Mouse (Mus musculus): ENCODE data around the gene Tdrd1. TPM values are rescaled to one million over a fixed set of nuclear protein-coding genes. Genes with fewer than 3 reads are reported as not detected.
A peak's percentile ranks its signal among the peaks of the same experiment; 100 is the strongest.

The Tdrd1 gene
- polyA plus RNA-seq, 1 experiment = 67.1 TPM

DNA sequence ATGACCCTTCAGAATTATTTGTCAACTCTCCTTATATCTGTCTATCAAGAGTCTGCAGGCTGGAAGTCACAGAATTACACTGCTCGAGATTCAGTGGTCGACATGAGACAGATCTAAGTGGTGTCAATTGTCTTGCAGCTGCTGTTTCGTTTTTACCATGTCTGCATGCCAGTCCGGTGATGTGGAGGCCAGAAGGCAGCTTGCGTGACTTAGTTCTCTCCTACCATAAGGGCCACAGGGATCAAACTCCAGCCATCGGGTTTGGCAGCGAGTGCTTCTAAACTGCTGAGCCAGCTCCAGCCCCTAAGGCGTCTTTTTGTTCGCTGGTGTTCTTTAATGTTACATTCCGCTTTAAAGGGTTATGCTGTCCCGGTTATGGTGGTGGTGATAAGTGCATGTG lies 2.3 kb downstream of the Tdrd1 start:
- Histone ChIP-seq H3K4me1 (ENCODE audit: control insufficient read depth, insufficient read depth, low read length) (peaks cover 8% of the 10 kb centered on the region), H3K27me3 (ENCODE audit: control insufficient read depth, insufficient read depth, low read length) (no peaks in the 10 kb centered on the region), H3K4me3 (ENCODE audit: control insufficient read depth, low read depth, low read length) (peak overlapping the region; percentile 14; the same call in 1 of the 2 replicates), H3K36me3 (ENCODE audit: control insufficient read depth, insufficient read depth, low read length) (peaks cover 1% of the 10 kb centered on the region; the same call in 1 of the 2 replicates), H3K27ac (ENCODE audit: control insufficient read depth, insufficient read depth, low read depth, low read length) (no peak overlapping the region)
- TF ChIP-seq CTCF (IDR thresholded peaks at IDR 0.05; ENCODE audit: control insufficient read depth, insufficient read depth, insufficient replicate concordance, low read depth, low read length) = no peak
- no peak for TF ChIP-seq POLR2A (IDR thresholded peaks at IDR 0.05; ENCODE audit: control insufficient read depth, low read depth, low read length)

DNA sequence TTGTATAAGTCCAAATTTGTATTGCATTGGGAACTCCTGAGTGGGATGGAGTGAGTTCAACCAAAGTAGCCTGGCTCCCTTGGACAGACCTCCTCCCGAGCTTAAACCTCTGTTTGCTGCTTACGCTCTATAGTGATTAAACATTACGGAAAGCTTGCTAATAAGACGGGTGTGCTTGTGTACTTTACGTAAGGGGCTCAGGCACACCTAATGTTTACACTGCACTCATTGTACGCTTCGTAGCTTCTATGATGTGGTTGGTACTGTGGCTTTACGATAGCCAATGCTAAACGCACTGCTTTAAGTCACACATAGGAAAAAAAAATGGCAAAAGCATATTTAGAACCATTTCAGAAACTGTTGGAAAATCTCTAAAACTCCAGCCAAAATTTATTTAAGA lies 3.3 kb downstream of the Tdrd1 start:
- TF ChIP-seq CTCF (IDR thresholded peaks at IDR 0.05; ENCODE audit: control insufficient read depth, insufficient read depth, insufficient replicate concordance, low read depth, low read length) (no peak), POLR2A (IDR thresholded peaks at IDR 0.05; ENCODE audit: control insufficient read depth, low read depth, low read length) (no peak)
- no peaks in the 10 kb centered on the region for H3K27me3 ChIP-seq (ENCODE audit: control insufficient read depth, insufficient read depth, low read length)
- peaks cover 8% of the 10 kb centered on the region for H3K4me1 ChIP-seq (ENCODE audit: control insufficient read depth, insufficient read depth, low read length)

DNA sequence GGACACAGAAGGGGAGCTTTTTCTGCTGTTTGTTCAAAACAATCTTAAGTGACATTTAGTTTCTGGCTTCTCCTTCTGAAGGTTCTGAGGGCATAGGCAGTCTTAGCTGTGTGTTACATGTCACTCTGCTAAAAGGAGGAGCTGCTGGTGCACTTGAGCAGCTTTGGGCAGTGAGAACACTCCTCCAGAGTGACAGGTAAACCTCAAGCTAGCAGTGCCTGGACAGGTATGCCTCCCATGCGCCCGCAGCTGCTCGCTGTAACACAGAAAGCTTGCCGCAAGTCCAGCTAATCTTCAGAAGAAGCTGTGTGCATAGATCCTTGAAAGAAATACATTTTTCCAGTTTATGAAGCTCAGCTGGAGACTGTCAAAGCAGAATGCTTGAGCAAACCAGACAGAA lies 4.2 kb downstream of the Tdrd1 start:
- TF ChIP-seq POLR2A (IDR thresholded peaks at IDR 0.05; ENCODE audit: control insufficient read depth, low read depth, low read length) (no peak), CTCF (IDR thresholded peaks at IDR 0.05; ENCODE audit: control insufficient read depth, insufficient read depth, insufficient replicate concordance, low read depth, low read length) (no peak)
- Histone ChIP-seq H3K27me3 (ENCODE audit: control insufficient read depth, insufficient read depth, low read length) (no peaks in the 10 kb centered on the region), H3K27ac (ENCODE audit: control insufficient read depth, insufficient read depth, low read depth, low read length) (peak overlapping the region; percentile 89), H3K36me3 (ENCODE audit: control insufficient read depth, insufficient read depth, low read length) (peaks cover 1% of the 10 kb centered on the region), H3K4me1 (ENCODE audit: control insufficient read depth, insufficient read depth, low read length) (peaks cover 8% of the 10 kb centered on the region), H3K4me3 (ENCODE audit: control insufficient read depth, low read depth, low read length) (peak overlapping the region; percentile 84)

More for the DNA sequence above, 3.3 kb downstream of the Tdrd1 start:
- Histone ChIP-seq H3K27ac (ENCODE audit: control insufficient read depth, insufficient read depth, low read depth, low read length) (no peak overlapping the region), H3K36me3 (ENCODE audit: control insufficient read depth, insufficient read depth, low read length) (peaks cover 1% of the 10 kb centered on the region; the same call in 1 of the 2 replicates), H3K4me3 (ENCODE audit: control insufficient read depth, low read depth, low read length) (peak overlapping the region; percentile 42; the same call in 1 of the 2 replicates)

DNA sequence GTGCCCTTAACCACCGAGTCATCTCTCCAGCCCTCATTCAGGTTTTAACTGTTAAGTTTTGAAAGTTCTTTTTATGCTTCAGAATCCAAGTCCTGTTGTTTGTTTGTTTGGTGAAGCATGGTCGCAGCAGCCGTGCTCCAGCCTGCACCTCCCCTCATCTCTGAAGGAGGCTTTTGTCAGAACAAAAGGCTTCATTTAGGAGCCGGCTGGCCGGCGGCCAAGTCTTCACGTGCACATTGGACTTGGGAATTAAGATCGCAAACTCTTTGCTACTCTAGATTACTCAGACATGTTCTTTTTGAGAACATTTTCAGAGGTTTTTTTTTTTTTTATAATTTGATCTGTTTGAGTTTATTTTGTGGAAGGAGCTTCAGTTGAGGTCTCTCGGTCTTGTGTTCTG lies 9.3 kb downstream of the Tdrd1 start:
- Histone ChIP-seq H3K4me3 (ENCODE audit: control insufficient read depth, low read depth, low read length) (no peak overlapping the region), H3K27ac (ENCODE audit: control insufficient read depth, insufficient read depth, low read depth, low read length) (peak overlapping the region; percentile 40; the same call in 1 of the 2 replicates), H3K36me3 (ENCODE audit: control insufficient read depth, insufficient read depth, low read length) (peaks cover 3% of the 10 kb centered on the region), H3K4me1 (ENCODE audit: control insufficient read depth, insufficient read depth, low read length) (peaks cover 4% of the 10 kb centered on the region), H3K27me3 (ENCODE audit: control insufficient read depth, insufficient read depth, low read length) (no peaks in the 10 kb centered on the region)
- TF ChIP-seq CTCF (IDR thresholded peaks at IDR 0.05; ENCODE audit: control insufficient read depth, insufficient read depth, insufficient replicate concordance, low read depth, low read length) (no peak), POLR2A (IDR thresholded peaks at IDR 0.05; ENCODE audit: control insufficient read depth, low read depth, low read length) (no peak)

- H3K36me3 ChIP-seq (ENCODE audit: control insufficient read depth, insufficient read depth, low read length) = peaks cover 3% of the 10 kb centered on the region
- no peak for TF ChIP-seq POLR2A (IDR thresholded peaks at IDR 0.05; ENCODE audit: control insufficient read depth, low read depth, low read length)
- TF ChIP-seq CTCF (IDR thresholded peaks at IDR 0.05; ENCODE audit: control insufficient read depth, insufficient read depth, insufficient replicate concordance, low read depth, low read length) = peak; percentile 34; the same call in 1 of the 2 replicates
- H3K27ac ChIP-seq (ENCODE audit: control insufficient read depth, insufficient read depth, low read depth, low read length) = no peak overlapping the region
- H3K4me3 ChIP-seq (ENCODE audit: control insufficient read depth, low read depth, low read length) = no peak overlapping the region
- H3K27me3 ChIP-seq (ENCODE audit: control insufficient read depth, insufficient read depth, low read length) = no peaks in the 10 kb centered on the region
- peaks cover 4% of the 10 kb centered on the region for H3K4me1 ChIP-seq (ENCODE audit: control insufficient read depth, insufficient read depth, low read length)
These were observed 13.1 kb downstream of the Tdrd1 start for GRCm38 (mm10) chr19:56838942-56839706.

- Histone ChIP-seq H3K27me3 (ENCODE audit: control insufficient read depth, insufficient read depth, low read length) (no peaks in the 10 kb centered on the region), H3K4me1 (ENCODE audit: control insufficient read depth, insufficient read depth, low read length) (no peaks in the 10 kb centered on the region), H3K4me3 (ENCODE audit: control insufficient read depth, low read depth, low read length) (no peak overlapping the region), H3K36me3 (ENCODE audit: control insufficient read depth, insufficient read depth, low read length) (peaks cover 2% of the 10 kb centered on the region), H3K27ac (ENCODE audit: control insufficient read depth, insufficient read depth, low read depth, low read length) (no peak overlapping the region)
- TF ChIP-seq POLR2A (IDR thresholded peaks at IDR 0.05; ENCODE audit: control insufficient read depth, low read depth, low read length) (no peak), CTCF (IDR thresholded peaks at IDR 0.05; ENCODE audit: control insufficient read depth, insufficient read depth, insufficient replicate concordance, low read depth, low read length) (no peak)
These were observed 17.0 kb downstream of the Tdrd1 start for GRCm38 (mm10) chr19:56842974-56843373.

DNA sequence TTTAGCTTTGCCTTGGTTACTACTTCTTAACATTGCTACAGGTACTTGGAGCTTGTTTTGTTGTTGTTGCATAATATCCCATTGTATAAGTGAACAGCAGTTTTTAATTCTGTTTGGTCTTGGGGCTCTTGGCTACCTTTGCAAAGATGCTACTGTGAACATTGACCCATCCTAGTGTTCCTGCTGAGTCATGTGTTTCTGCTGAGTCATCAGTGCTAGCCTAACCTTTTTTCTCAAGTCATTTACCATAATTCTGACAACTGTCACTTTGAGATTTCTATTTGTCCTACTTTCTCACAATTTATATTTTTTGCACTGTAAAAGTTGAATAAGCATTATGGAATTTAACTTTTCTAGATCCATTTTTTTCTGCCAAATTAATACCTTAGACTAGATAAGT lies 26.6 kb downstream of the Tdrd1 start:
- no peaks in the 10 kb centered on the region for H3K27me3 ChIP-seq (ENCODE audit: control insufficient read depth, insufficient read depth, low read length)
- TF ChIP-seq POLR2A (IDR thresholded peaks at IDR 0.05; ENCODE audit: control insufficient read depth, low read depth, low read length) (no peak), CTCF (IDR thresholded peaks at IDR 0.05; ENCODE audit: control insufficient read depth, insufficient read depth, insufficient replicate concordance, low read depth, low read length) (no peak)
- no peaks in the 10 kb centered on the region for H3K4me1 ChIP-seq (ENCODE audit: control insufficient read depth, insufficient read depth, low read length)

More for the DNA sequence above, 26.6 kb downstream of the Tdrd1 start:
- no peaks in the 10 kb centered on the region; the same call in 1 of the 2 replicates for H3K36me3 ChIP-seq (ENCODE audit: control insufficient read depth, insufficient read depth, low read length)
- no peak overlapping the region for H3K27ac ChIP-seq (ENCODE audit: control insufficient read depth, insufficient read depth, low read depth, low read length)
- H3K4me3 ChIP-seq (ENCODE audit: control insufficient read depth, low read depth, low read length) = no peak overlapping the region

Measured in testis, adult 2 months (tissue).